Mouse (Mus musculus): ENCODE measurements around the gene Olfr165.
"Not testable (repeated sequence)": the region's sequence is repeated elsewhere in the genome, so short reads cannot be mapped to it uniquely, and the experiment has no call there.

Gene Olfr165

GRCm38 (mm10) chr16:19423034-19423433, at the start of gene Olfr165:
Olfr165 (minus strand) TSS chr16:19423134.
- no peak for DNase-seq (ENCODE audit: low read depth, low spot score)

DNA sequence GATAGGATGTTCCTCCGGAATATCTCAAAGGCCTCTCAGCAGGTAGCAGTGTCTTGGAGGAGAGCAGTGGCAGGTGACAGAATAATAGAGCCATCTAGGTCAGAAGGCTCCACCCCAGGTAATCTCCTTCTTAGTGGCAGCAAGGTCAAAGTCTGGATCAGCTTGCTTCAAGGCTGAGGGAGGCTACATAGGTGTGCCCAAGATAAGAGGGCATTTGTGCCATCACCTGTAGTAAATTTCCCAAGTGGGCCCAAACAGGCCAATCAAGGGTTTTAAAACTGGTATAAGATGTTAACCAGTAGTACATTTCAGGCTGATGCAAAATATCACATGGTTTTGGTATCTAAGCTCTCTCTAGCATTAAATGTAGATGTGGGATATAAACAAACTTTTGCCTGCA, 41.4 kb upstream of the Olfr165 start:
- DNase-seq (ENCODE audit: low read depth, low spot score): no peak

DNA sequence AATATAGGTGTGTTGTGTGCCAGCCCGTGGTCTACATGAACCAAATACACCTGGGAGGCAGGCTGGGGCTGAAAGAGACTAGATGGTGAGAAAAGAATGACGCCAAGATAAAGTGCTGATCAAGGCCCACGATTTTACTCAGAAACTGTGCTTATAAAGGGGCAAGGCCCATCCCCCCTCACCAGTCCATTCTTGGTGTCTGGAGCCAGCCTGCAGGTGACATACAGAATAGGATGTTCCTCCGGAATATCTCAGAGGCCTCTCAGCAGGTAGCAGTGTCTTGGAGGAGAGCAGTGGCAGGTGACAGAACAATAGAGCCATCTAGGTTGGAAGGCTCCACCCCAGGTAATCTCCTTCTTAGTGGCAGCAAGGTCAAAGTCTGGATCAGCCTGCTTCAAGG, 35.8 kb upstream of the Olfr165 start:
- not testable (repeated sequence) for DNase-seq (ENCODE audit: low read depth, low spot score)

- no peak for DNase-seq (ENCODE audit: low read depth, low spot score)
These were observed 35.0 kb downstream of the Olfr165 start for GRCm38 (mm10) chr16:19387984-19388383.

Data from brain, embryonic 18.5 days (tissue).